ENCODE assay signal across 15 mouse cellular contexts in the genomic region with DNA sequence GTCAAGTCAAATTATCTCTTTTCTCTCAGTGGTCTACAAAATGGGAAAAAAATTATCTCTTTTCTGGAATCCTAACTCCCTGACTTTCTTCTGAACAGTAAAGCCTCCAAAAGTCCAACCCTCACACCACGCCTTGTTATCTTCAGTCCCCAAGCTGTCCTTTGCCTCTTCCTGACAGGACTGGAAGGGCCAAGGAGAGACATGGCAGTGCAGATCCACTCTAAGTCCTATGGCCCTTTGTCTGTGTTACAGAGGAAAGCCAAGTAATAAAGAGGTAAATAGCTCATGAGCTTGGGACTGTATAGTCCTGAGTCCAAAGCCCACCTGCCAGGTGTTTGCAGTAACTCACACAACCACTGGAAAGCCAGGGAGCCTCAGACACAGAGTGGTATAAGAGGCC. TPM values are rescaled to one million over a fixed set of nuclear protein-coding genes. Genes with fewer than 3 reads are reported as not detected.
DNase-seq lines count a peak whose midpoint lies in the region; ATAC-seq and TF ChIP-seq lines count a peak whose summit lies in the region.
"Had no signal": no experiment of that assay in that cellular context is flagged by ENCODE, and none has a peak within 500 bp of the region (broad histone marks: within the 10 kb centered on the region; RNA-seq: fewer than 3 reads in every experiment).

No protein-coding gene starts in this region.

- DNase-seq in heart, embryonic 10.5 days (ENCODE audit: low spot score) = no peak
- DNase-seq in heart, postnatal 25 days (ENCODE audit: low spot score) = no peak
- DNase-seq in lung, adult 18-20 months = no peak
- DNase-seq in stomach, postnatal 0 days (ENCODE audit: low spot score) = no peak
- DNase-seq: cerebellum, postnatal 10 days; retina, postnatal 1 day; thymus, postnatal 25 days had no signal

- TF ChIP-seq EP300 in stomach, postnatal 0 days (optimal IDR thresholded peaks at IDR 0.05) = no peak

- intact Hi-C loops in heart, postnatal 25 days (cut with DNase I) = no loop called here

- no peak for TF ChIP-seq CTCF in stomach, postnatal 0 days (IDR thresholded peaks at IDR 0.05; ENCODE audit: low read depth)

- no peaks in the 10 kb centered on the region for H3K9me3 ChIP-seq in heart, embryonic 10.5 days
- no peaks in the 10 kb centered on the region for H3K9me3 ChIP-seq in lung, embryonic 15.5 days
- no peaks in the 10 kb centered on the region for H3K9me3 ChIP-seq in intestine, embryonic 15.5 days
- H3K9me3 ChIP-seq in stomach, postnatal 0 days (ENCODE audit: control insufficient read depth, low read length) = no peaks in the 10 kb centered on the region
- H3K9me3 ChIP-seq: hindbrain, embryonic 12.5 days; limb, embryonic 10.5 days; midbrain, embryonic 13.5 days had no signal

- H3K4me1 ChIP-seq in heart, embryonic 10.5 days = peaks cover 49% of the 10 kb centered on the region
- no peaks in the 10 kb centered on the region for H3K4me1 ChIP-seq in lung, embryonic 15.5 days
- H3K4me1 ChIP-seq in intestine, embryonic 15.5 days (replicated peaks) = 0 out of 2 replicates have a peak, but pooled peaks cover 5% of the 10 kb centered on the region
- H3K4me1 ChIP-seq in stomach, postnatal 0 days (replicated peaks; ENCODE audit: control insufficient read depth, insufficient read depth) = no peaks in the 10 kb centered on the region
- H3K4me1 ChIP-seq: hindbrain, embryonic 12.5 days; limb, embryonic 10.5 days; midbrain, embryonic 13.5 days had no signal

- H3K4me3 ChIP-seq in heart, embryonic 10.5 days = peak overlapping the region; percentile 32
- H3K4me3 ChIP-seq in lung, embryonic 15.5 days = no peak overlapping the region
- no peak overlapping the region for H3K4me3 ChIP-seq in intestine, embryonic 15.5 days (replicated peaks)
- H3K4me3 ChIP-seq in stomach, postnatal 0 days (ENCODE audit: low read depth, low read length) = no peak overlapping the region
- H3K4me3 ChIP-seq: hindbrain, embryonic 12.5 days; limb, embryonic 10.5 days; midbrain, embryonic 13.5 days; myocyte had no signal

- H3K27me3 ChIP-seq in heart, embryonic 10.5 days (ENCODE audit: insufficient read depth, poor library complexity, severe bottlenecking) = no peaks in the 10 kb centered on the region
- H3K27me3 ChIP-seq in lung, embryonic 15.5 days = no peaks in the 10 kb centered on the region
- no peaks in the 10 kb centered on the region for H3K27me3 ChIP-seq in intestine, embryonic 15.5 days (replicated peaks)
- H3K27me3 ChIP-seq in stomach, postnatal 0 days (ENCODE audit: control insufficient read depth, insufficient read depth, low read length) = no peaks in the 10 kb centered on the region
- H3K27me3 ChIP-seq: hindbrain, embryonic 12.5 days; midbrain, embryonic 13.5 days; Patski had no signal

- ATAC-seq in lung, embryonic 15.5 days (ENCODE audit: borderline replicate concordance, extremely low read depth, low FRiP score, low TSS enrichment) = no peak
- no peak for ATAC-seq in intestine, embryonic 15.5 days
- ATAC-seq in stomach, postnatal 0 days (ENCODE audit: low FRiP score, low TSS enrichment) = no peak
- no peak for ATAC-seq in inflammation-experienced regulatory T-cells, adult 6 months
- ATAC-seq: midbrain, embryonic 13.5 days; Patski had no signal

- H3K27ac ChIP-seq in heart, embryonic 10.5 days = peak overlapping the region; percentile 87
- H3K27ac ChIP-seq in lung, embryonic 15.5 days = peak overlapping the region; percentile 59
- peak overlapping the region; percentile 3; the same call in 1 of the 2 replicates for H3K27ac ChIP-seq in intestine, embryonic 15.5 days
- H3K27ac ChIP-seq in stomach, postnatal 0 days (replicated peaks) = peak overlapping the region; percentile 71
- H3K27ac ChIP-seq: hindbrain, embryonic 12.5 days; limb, embryonic 10.5 days; midbrain, embryonic 13.5 days had no signal

- no peak overlapping the region for H3K4me2 ChIP-seq in lung, embryonic 15.5 days
- no peak overlapping the region for H3K4me2 ChIP-seq in intestine, embryonic 15.5 days (replicated peaks)
- H3K4me2 ChIP-seq in stomach, postnatal 0 days (replicated peaks; ENCODE audit: low read depth) = no peak overlapping the region
- H3K4me2 ChIP-seq: hindbrain, embryonic 12.5 days; midbrain, embryonic 13.5 days had no signal

- WGBS in heart, embryonic 10.5 days = 33% methylated on average over 1 of the region's 1 CpGs
- WGBS in lung, embryonic 15.5 days = 53% methylated on average over 1 of the region's 1 CpGs
- WGBS in intestine, embryonic 15.5 days = 76% methylated on average over 1 of the region's 1 CpGs
- WGBS in stomach, postnatal 0 days = 70% methylated on average over 1 of the region's 1 CpGs

- no peak overlapping the region for H3K9ac ChIP-seq in lung, embryonic 15.5 days
- H3K9ac ChIP-seq in intestine, embryonic 15.5 days = no peak overlapping the region
- H3K9ac ChIP-seq in stomach, postnatal 0 days (ENCODE audit: low read length) = no peak overlapping the region
- H3K9ac ChIP-seq: hindbrain, embryonic 12.5 days; midbrain, embryonic 13.5 days had no signal

- H3K36me3 ChIP-seq in heart, embryonic 10.5 days = peaks cover 51% of the 10 kb centered on the region
- peaks cover 31% of the 10 kb centered on the region for H3K36me3 ChIP-seq in lung, embryonic 15.5 days
- H3K36me3 ChIP-seq in intestine, embryonic 15.5 days = peaks cover 8% of the 10 kb centered on the region; the same call in 1 of the 2 replicates
- H3K36me3 ChIP-seq in stomach, postnatal 0 days (ENCODE audit: control insufficient read depth, insufficient read depth, low read length) = peaks cover 4% of the 10 kb centered on the region; the same call in 1 of the 2 replicates

RNA-seq across cellular contexts. Expression of a gene that starts 21.3 kb away (rescaled TPM):
- 60.3 and 81.0 TPM in 2 replicates for polyA plus RNA-seq in heart, embryonic 10.5 days (2016; fragmentation: Nextera tagmentation; extraction: Ambion mirVana)
- total RNA-seq in heart, postnatal 25 days (2021) = 10 to 100 TPM; 35.0 to 38.6 TPM
- polyA plus RNA-seq in lung, embryonic 15.5 days (2015; fragmentation: Nextera tagmentation; extraction: Ambion mirVana) = 56.9 and 58.7 TPM in 2 replicates
- 55.2 and 58.7 TPM in 2 replicates for polyA plus RNA-seq in intestine, embryonic 15.5 days (2015; fragmentation: Nextera tagmentation; extraction: Ambion mirVana)
- 22.8 and 23.7 TPM in 2 replicates for polyA plus RNA-seq in stomach, postnatal 0 days (2015; fragmentation: Nextera tagmentation; extraction: Ambion mirVana)
- polyA plus RNA-seq in inflammation-experienced regulatory T-cells, adult 6 months (2017; shearing (Covaris generic)) = 10 to 100 TPM in 2 of 3 experiments, 1 to 10 TPM in 1; 9.1 to 14.3 (median 10.4) TPM

RNA-seq across cellular contexts. Expression of a gene that starts 21.4 kb away (rescaled TPM):
- polyA plus RNA-seq in heart, embryonic 10.5 days (2016; fragmentation: Nextera tagmentation; extraction: Ambion mirVana) = 21.5 and 29.1 TPM in 2 replicates
- total RNA-seq in heart, postnatal 25 days (2021) = 10 to 100 TPM; 11.3 to 12.6 TPM
- 15.1 and 17.0 TPM in 2 replicates for polyA plus RNA-seq in lung, embryonic 15.5 days (2015; fragmentation: Nextera tagmentation; extraction: Ambion mirVana)
- polyA plus RNA-seq in intestine, embryonic 15.5 days (2015; fragmentation: Nextera tagmentation; extraction: Ambion mirVana) = 21.4 and 22.3 TPM in 2 replicates
- polyA plus RNA-seq in stomach, postnatal 0 days (2015; fragmentation: Nextera tagmentation; extraction: Ambion mirVana) = 10.7 TPM in 2 replicates
- 1 to 10 TPM; 2.4 to 7.1 (median 4.9) TPM for polyA plus RNA-seq in inflammation-experienced regulatory T-cells, adult 6 months (2017; shearing (Covaris generic))

RNA-seq across cellular contexts. Expression of a gene that starts 24.7 kb away (rescaled TPM):
- polyA plus RNA-seq in heart, embryonic 10.5 days (2016; fragmentation: Nextera tagmentation; extraction: Ambion mirVana) = 93.6 and 114 TPM in 2 replicates
- 10 to 100 TPM; 25.7 to 26.9 TPM for total RNA-seq in heart, postnatal 25 days (2021)
- polyA plus RNA-seq in lung, embryonic 15.5 days (2015; fragmentation: Nextera tagmentation; extraction: Ambion mirVana) = 84.9 and 86.5 TPM in 2 replicates
- polyA plus RNA-seq in intestine, embryonic 15.5 days (2015; fragmentation: Nextera tagmentation; extraction: Ambion mirVana) = 121 and 123 TPM in 2 replicates
- 31.5 and 33.5 TPM in 2 replicates for polyA plus RNA-seq in stomach, postnatal 0 days (2015; fragmentation: Nextera tagmentation; extraction: Ambion mirVana)
- 1 to 10 TPM in 2 of 3 experiments, under 1 TPM in 1; 0.92 to 1.6 (median 1.1) TPM for polyA plus RNA-seq in inflammation-experienced regulatory T-cells, adult 6 months (2017; shearing (Covaris generic))

RNA-seq across cellular contexts. Expression of a gene that starts 56.0 kb away (rescaled TPM):
- polyA plus RNA-seq in heart, embryonic 10.5 days (2016; fragmentation: Nextera tagmentation; extraction: Ambion mirVana) = 1,058 and 1,342 TPM in 2 replicates
- 1,000 to 10,000 TPM; 1,585 to 1,678 TPM for total RNA-seq in heart, postnatal 25 days (2021)
- 634 and 676 TPM in 2 replicates for polyA plus RNA-seq in lung, embryonic 15.5 days (2015; fragmentation: Nextera tagmentation; extraction: Ambion mirVana)
- 907 and 931 TPM in 2 replicates for polyA plus RNA-seq in intestine, embryonic 15.5 days (2015; fragmentation: Nextera tagmentation; extraction: Ambion mirVana)
- 582 and 605 TPM in 2 replicates for polyA plus RNA-seq in stomach, postnatal 0 days (2015; fragmentation: Nextera tagmentation; extraction: Ambion mirVana)
- 100 to 1,000 TPM; 134 to 182 (median 141) TPM for polyA plus RNA-seq in inflammation-experienced regulatory T-cells, adult 6 months (2017; shearing (Covaris generic))

Comparison
In these comparisons a context has a peak if more than half of its experiments do, and no peak if none do; other contexts are left out.
1. H3K27ac ChIP-seq: peak in every context shown above with its lines; median percentile 87 in heart, embryonic 10.5 days; 71 in stomach, postnatal 0 days; 59 in lung, embryonic 15.5 days; 3 in intestine, embryonic 15.5 days.
2. RNA of a gene that starts 24.7 kb away (polyA plus RNA-seq): 121 to 123 TPM in intestine, embryonic 15.5 days, 93.6 to 114 TPM in heart, embryonic 10.5 days, 84.9 to 86.5 TPM in lung, embryonic 15.5 days and 31.5 to 33.5 TPM in stomach, postnatal 0 days; 0.92 to 1.6 TPM in inflammation-experienced regulatory T-cells, adult 6 months; every median in the first group is over 10 times any median in the second.